Mouse (Mus musculus): Measurements from ENCODE around the gene Frmd4a.
"Not testable (repeated sequence)": the region's sequence is repeated elsewhere in the genome, so short reads cannot be mapped to it uniquely, and the experiment has no call there.

Frmd4a gene

GRCm38 (mm10) chr2:4560516-4560915 is 543.0 kb downstream of the Frmd4a start:
- not testable (repeated sequence) for DNase-seq

- no peak for DNase-seq
Observed at GRCm38 (mm10) chr2:4561196-4561595, 543.7 kb downstream of the Frmd4a start.

- DNase-seq = no peak
Observed at GRCm38 (mm10) chr2:4562373-4562772, 544.9 kb downstream of the Frmd4a start.

- no peak for DNase-seq
Observed at GRCm38 (mm10) chr2:4562826-4563225, 545.3 kb downstream of the Frmd4a start.

- no peak for DNase-seq
Observed at GRCm38 (mm10) chr2:4563322-4563721, 545.8 kb downstream of the Frmd4a start.

- no peak for DNase-seq
Observed at GRCm38 (mm10) chr2:4566260-4566955, 548.9 kb downstream of the Frmd4a start.

GRCm38 (mm10) chr2:4566956-4567680 is 549.6 kb downstream of the Frmd4a start:
- DNase-seq = no peak

GRCm38 (mm10) chr2:4568967-4569366 is 551.5 kb downstream of the Frmd4a start:
- no peak for DNase-seq

GRCm38 (mm10) chr2:4570186-4570861 is 552.8 kb downstream of the Frmd4a start:
- no peak for DNase-seq

GRCm38 (mm10) chr2:4572498-4573263 is 555.2 kb downstream of the Frmd4a start:
- DNase-seq = no peak

GRCm38 (mm10) chr2:4573386-4573785 is 555.9 kb downstream of the Frmd4a start:
- DNase-seq = no peak

GRCm38 (mm10) chr2:4574251-4574650 is 556.7 kb downstream of the Frmd4a start:
- no peak for DNase-seq

GRCm38 (mm10) chr2:4575163-4575562 is 557.6 kb downstream of the Frmd4a start:
- DNase-seq = no peak

GRCm38 (mm10) chr2:4575975-4576374 is 558.5 kb downstream of the Frmd4a start:
- no peak for DNase-seq

GRCm38 (mm10) chr2:4578291-4578690 is 560.8 kb downstream of the Frmd4a start:
- DNase-seq = no peak

- DNase-seq = no peak
Observed at GRCm38 (mm10) chr2:4579357-4580068, 562.0 kb downstream of the Frmd4a start.

GRCm38 (mm10) chr2:4580666-4581065 is 563.1 kb downstream of the Frmd4a start:
- no peak for DNase-seq

- DNase-seq = no peak
Observed at GRCm38 (mm10) chr2:4582930-4583329, 565.4 kb downstream of the Frmd4a start.

- DNase-seq = no peak
Observed at GRCm38 (mm10) chr2:4584252-4584651, 566.7 kb downstream of the Frmd4a start.

- DNase-seq = no peak
Observed at GRCm38 (mm10) chr2:4586245-4586644, 568.7 kb downstream of the Frmd4a start.

- no peak for DNase-seq
Observed at GRCm38 (mm10) chr2:4587685-4588409, 570.3 kb downstream of the Frmd4a start.

- no peak for DNase-seq
Observed at GRCm38 (mm10) chr2:4591647-4592046, 574.1 kb downstream of the Frmd4a start.
